Mouse (Mus musculus) intestine, postnatal 0 days (tissue): Measurements from ENCODE around the gene Nlgn3. TPM values are rescaled to one million over a fixed set of nuclear protein-coding genes. Genes with fewer than 3 reads are reported as not detected.

ENCODE experiments used
- ATAC-seq: fragments of 200-750 bp; cut with Nextera tagmentation; 2 replicates; pipeline ENCODE4 v1.8.0; 2017; ENCODE audit warnings: mild to moderate bottlenecking, moderate TSS enrichment, moderate library complexity
- H3K27ac ChIP-seq: fragments of 300-500 bp; sonication (generic); 2 replicates; pipeline ENCODE4 v1.5.1; 2014; ENCODE audit warnings: mild to moderate bottlenecking, low read depth, low read length, moderate library complexity
- H3K27me3 ChIP-seq: fragments of 300-500 bp; sonication (generic); replicated peaks from 2 replicates; pipeline ENCODE4 v1.6.1; 2014; ENCODE audit warnings: low read length, mixed read lengths; ENCODE audit not compliant: control insufficient read depth, insufficient read depth
- H3K36me3 ChIP-seq: fragments of 300-500 bp; sonication (generic); 2 replicates; pipeline ENCODE4 v1.6.1; 2014; ENCODE audit warnings: mild to moderate bottlenecking, moderate library complexity; ENCODE audit not compliant: control insufficient read depth, insufficient read depth
- H3K4me1 ChIP-seq: fragments of 300-500 bp; sonication (generic); replicated peaks from 2 replicates; pipeline ENCODE4 v1.6.1; 2014; ENCODE audit warnings: antibody characterized with exemption, low read length, mixed read lengths; ENCODE audit not compliant: control insufficient read depth, insufficient read depth
- H3K4me2 ChIP-seq: fragments of 300-500 bp; sonication (generic); replicated peaks from 2 replicates; pipeline ENCODE4 v1.6.1; 2014; ENCODE audit warnings: low read depth, mild to moderate bottlenecking, moderate library complexity
- H3K4me3 ChIP-seq: fragments of 300-500 bp; sonication (generic); 2 replicates; pipeline ENCODE4 v1.5.1; 2014; ENCODE audit warnings: low read depth, low read length
- H3K9ac ChIP-seq: fragments of 300-500 bp; sonication (generic); 2 replicates; pipeline ENCODE4 v1.6.1; 2014; ENCODE audit warnings: mild to moderate bottlenecking, low read depth, low read length
- H3K9me3 ChIP-seq: fragments of 300-500 bp; sonication (generic); 2 replicates; pipeline ENCODE4 v1.6.1; 2016; ENCODE audit warnings: mixed run types; ENCODE audit not compliant: control insufficient read depth
- CTCF ChIP-seq: sonication (generic); IDR thresholded peaks from 2 replicates; pipeline ENCODE4 v1.5.1; 2016; ENCODE audit warnings: low read depth, mild to moderate bottlenecking, control low read depth, antibody characterized with exemption, moderate library complexity
- WGBS: fragments of 180-500 bp; shearing (Covaris S2); extraction: QIAGEN DNeasy Blood & Tissue Kit; methylation state at CpG from one replicate; pipeline ENCODE4 v1.1.7; 2014; 5-methylcytosine and 5-hydroxymethylcytosine counted together
- polyA plus RNA-seq: library from polyadenylated mRNA; unstranded; fragments of >200 nt; fragmentation: Nextera tagmentation; extraction: Ambion mirVana; gene quantifications from 2 replicates; pipeline ENCODE4 v1.2.1, GENCODE M21; 2015

Gene Nlgn3
- polyA plus RNA-seq, 1 experiment from 2014 or later: 2.2 TPM

DNA sequence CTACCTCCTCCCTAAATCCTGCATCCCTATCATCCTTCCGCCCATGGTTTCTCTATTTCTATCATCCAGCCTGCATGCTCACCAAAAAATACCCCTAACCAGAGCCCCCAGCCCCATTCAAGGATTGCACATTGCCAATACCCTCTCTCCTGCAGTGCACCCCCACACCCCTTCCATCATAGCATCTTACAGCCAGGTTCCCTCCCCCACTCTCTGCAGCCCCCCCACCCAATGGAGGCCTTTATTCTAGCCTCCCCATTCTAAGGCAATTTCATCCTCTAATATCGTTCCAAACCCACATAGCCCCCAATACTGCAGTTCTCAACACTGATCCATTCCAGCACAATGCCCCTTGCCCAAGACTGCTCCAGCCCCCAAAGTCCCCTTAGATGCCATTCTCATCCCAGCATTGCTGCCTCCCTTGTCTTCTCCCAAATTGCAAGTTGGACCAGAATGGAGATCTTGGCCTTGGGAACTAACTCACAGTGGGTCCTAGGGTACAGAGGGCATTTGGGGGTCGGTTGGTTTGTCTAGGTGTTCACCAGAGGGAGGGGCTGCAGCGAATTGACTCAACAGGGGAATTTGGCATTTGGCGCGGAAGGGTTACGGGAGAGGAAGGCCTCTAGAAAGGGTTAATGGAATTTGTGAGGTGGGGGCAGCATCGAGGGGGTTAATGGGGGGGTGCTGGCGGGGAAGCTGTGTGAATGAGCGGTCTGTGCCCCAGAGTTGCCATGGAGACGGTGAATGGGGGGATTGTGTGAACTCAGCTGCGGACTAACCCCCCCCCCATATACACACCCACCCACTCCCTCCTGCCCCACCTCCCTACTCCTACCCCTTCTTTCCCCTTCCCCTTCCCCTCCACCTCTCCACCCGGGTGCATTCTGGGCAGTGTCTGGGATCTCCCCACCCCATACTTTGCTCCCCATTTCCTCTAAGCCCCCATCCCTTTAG is 782 bp downstream of the Nlgn3 start:
- no peaks in the 10 kb centered on the region for H3K36me3 ChIP-seq
- 39% methylated on average over 13 of the region's 13 CpGs for WGBS
- no peak for TF ChIP-seq CTCF
- peak overlapping the region; percentile 52 for H3K4me2 ChIP-seq
- no peak for ATAC-seq
- no peak overlapping the region for H3K9ac ChIP-seq
- H3K4me1 ChIP-seq: no peaks in the 10 kb centered on the region
- 0 out of 2 replicates have a peak overlapping the region, but pooled peaks have one; percentile 2 for H3K4me3 ChIP-seq
- H3K27ac ChIP-seq: no peak overlapping the region
- 0 out of 2 replicates have a peak, but pooled peaks cover 4% of the 10 kb centered on the region for H3K27me3 ChIP-seq
- no peaks in the 10 kb centered on the region for H3K9me3 ChIP-seq

DNA sequence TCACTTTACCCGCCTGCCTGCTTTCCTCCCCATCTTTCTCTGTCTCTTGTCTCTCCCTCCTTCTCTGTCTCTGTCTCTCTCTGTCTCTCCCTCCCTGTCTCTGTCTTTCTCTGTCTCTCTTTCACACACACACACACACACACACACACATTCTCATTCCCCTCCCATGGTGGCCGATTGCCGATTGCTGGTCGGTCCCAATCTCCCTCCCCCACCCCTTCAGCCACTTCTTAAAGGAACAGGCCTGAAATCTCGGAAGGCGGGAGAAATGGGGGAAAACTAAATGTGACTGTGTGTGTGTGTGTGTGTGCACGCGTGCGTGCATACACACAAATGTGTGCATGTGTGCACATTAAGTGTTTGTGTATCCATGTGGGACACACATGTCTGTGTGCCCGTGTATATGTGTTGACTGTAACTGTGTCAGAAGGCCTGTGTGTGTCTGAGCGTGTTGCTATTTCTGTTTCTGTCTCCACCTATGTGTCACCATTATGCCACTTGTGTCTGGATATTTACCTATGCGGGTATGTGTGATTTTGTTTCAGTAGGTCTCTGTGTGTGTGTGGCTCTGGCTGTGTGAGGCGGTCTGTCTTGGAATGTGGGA is 1.6 kb downstream of the Nlgn3 start:
- Histone ChIP-seq H3K36me3 (no peaks in the 10 kb centered on the region), H3K27ac (no peak overlapping the region), H3K4me2 (peak overlapping the region; percentile 52), H3K4me1 (no peaks in the 10 kb centered on the region), H3K4me3 (no peak overlapping the region), H3K27me3 (0 out of 2 replicates have a peak, but pooled peaks cover 4% of the 10 kb centered on the region), H3K9me3 (no peaks in the 10 kb centered on the region), H3K9ac (no peak overlapping the region)
- WGBS: 39% methylated on average over 13 of the region's 13 CpGs
- no peak for TF ChIP-seq CTCF
- no peak for ATAC-seq

DNA sequence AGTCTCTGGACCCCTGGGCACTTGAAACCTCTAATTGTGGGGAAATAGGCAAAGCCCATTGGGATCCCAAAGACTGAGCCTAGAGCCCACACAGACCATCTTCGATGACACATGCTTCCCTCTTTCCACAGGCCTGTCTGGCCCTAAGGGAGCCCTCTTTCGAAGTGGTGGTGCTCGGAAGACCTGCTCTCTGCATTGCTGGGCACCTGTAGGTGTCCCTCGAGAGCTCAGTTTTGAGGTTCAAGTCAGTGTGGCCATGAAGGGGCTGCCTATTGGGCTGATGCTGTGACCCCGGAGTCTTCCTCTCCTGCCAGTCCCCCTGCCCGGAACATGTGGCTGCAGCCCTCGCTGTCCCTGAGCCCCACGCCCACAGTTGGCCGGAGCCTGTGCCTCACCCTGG is 2.7 kb downstream of the Nlgn3 start:
- no peak for TF ChIP-seq CTCF
- Histone ChIP-seq H3K4me3 (no peak overlapping the region), H3K4me1 (no peaks in the 10 kb centered on the region), H3K9ac (no peak overlapping the region), H3K27ac (no peak overlapping the region), H3K27me3 (0 out of 2 replicates have a peak, but pooled peaks cover 4% of the 10 kb centered on the region), H3K9me3 (no peaks in the 10 kb centered on the region), H3K4me2 (no peak overlapping the region), H3K36me3 (no peaks in the 10 kb centered on the region)
- 86% methylated on average over 9 of the region's 9 CpGs for WGBS
- no peak for ATAC-seq

DNA sequence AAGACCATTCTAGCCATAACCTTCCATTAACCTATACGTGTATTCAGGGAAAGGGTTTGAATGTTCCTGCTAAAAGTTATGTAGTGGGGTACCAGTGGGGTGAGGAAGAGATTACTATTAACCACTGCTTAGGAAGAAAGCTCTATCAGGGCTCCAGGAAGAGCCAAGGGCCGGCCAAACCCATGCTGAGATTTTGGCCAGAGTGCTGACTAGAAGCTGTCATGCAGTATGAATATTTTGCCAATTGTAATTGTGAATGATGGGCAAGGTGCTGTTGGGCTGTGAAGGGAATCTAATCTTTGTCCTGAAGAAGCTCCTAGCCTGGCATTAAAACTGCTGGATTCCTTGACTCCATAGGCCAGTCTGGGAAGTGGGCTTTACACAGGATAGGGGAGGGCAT is 5.7 kb downstream of the Nlgn3 start:
- 74% methylated on average over 2 of the region's 2 CpGs for WGBS
- no peaks in the 10 kb centered on the region for H3K9me3 ChIP-seq
- H3K27ac ChIP-seq: no peak overlapping the region

DNA sequence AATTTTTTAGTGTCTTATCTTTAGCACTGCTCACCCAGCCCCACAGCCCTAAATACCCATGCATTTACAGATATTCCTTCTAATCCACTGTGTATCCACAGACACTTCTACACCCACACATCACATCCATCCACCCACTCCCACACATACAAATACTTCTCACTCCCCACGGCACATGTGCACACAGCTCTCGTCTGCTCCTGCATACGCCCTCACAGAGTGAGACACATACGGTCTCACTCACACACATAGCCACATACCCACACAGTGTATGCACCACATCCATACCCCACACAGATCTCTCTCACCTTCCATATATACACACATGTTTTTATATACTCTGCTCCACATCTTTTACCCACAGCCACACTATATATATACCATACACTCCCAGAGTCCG is 10.3 kb downstream of the Nlgn3 start:
- H3K4me1 ChIP-seq: no peaks in the 10 kb centered on the region
- ATAC-seq: no peak
- no peak overlapping the region for H3K4me3 ChIP-seq
- no peak overlapping the region for H3K4me2 ChIP-seq
- H3K27me3 ChIP-seq: no peaks in the 10 kb centered on the region
- no peak overlapping the region for H3K27ac ChIP-seq
- WGBS: 94% methylated on average over 5 of the region's 5 CpGs
- H3K9ac ChIP-seq: no peak overlapping the region
- H3K36me3 ChIP-seq: no peaks in the 10 kb centered on the region
- no peaks in the 10 kb centered on the region for H3K9me3 ChIP-seq
- no peak for TF ChIP-seq CTCF

More for the DNA sequence above, 5.7 kb downstream of the Nlgn3 start:
- Histone ChIP-seq H3K27me3 (0 out of 2 replicates have a peak, but pooled peaks cover 2% of the 10 kb centered on the region), H3K4me2 (no peak overlapping the region), H3K4me3 (no peak overlapping the region), H3K9ac (no peak overlapping the region), H3K4me1 (no peaks in the 10 kb centered on the region), H3K36me3 (no peaks in the 10 kb centered on the region)
- TF ChIP-seq CTCF: no peak
- ATAC-seq: no peak

DNA sequence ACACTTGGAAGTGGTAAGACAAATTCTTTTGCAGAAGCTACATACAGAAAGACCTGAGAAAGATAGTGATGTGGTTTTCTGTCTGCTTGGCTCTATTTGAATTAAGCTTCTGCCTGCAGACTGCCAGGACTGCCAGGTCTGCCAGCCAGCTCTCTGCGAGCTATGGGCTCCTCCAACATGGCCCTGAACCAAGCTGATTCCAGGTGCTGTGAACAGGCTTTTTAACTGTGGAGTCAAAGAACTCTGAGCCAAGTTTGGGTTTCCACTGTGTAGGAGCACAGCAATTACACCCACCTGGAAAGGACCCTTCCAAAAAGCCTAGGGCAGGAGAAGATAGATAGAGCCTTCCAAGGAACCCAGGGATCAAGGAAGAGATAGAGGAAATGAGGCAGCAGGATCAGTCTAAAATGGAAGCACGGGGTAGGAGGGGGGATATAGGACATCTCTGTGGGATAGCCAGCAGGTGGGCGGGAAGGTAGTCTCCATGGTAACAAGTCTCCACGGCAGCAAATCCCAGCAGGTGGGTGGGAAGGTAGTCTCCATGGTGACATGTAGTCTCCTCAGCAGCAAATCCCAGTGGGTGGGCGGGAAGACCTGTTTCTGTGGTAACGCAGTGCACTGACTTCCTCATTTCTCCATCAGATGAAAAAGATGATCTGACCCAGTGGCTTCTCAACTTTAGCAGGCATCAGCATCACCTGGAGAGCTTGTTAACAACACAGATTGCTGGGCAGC is 14.8 kb downstream of the Nlgn3 start:
- H3K27me3 ChIP-seq: no peaks in the 10 kb centered on the region
- H3K27ac ChIP-seq: no peak overlapping the region
- no peak overlapping the region for H3K4me2 ChIP-seq
- no peak for TF ChIP-seq CTCF
- no peaks in the 10 kb centered on the region for H3K36me3 ChIP-seq
- H3K9me3 ChIP-seq: no peaks in the 10 kb centered on the region
- 56% methylated on average over 6 of the region's 6 CpGs for WGBS
- H3K4me1 ChIP-seq: no peaks in the 10 kb centered on the region
- no peak overlapping the region for H3K4me3 ChIP-seq
- no peak for ATAC-seq
- H3K9ac ChIP-seq: no peak overlapping the region
